In genomic region chr9:97162465-97162864, GRCm38 (mm10) we compare ENCODE assay signal across 9 mouse cellular contexts. TPM values are rescaled to one million over a fixed set of nuclear protein-coding genes. Genes with fewer than 3 reads are reported as not detected.
DNase-seq lines count a peak whose midpoint lies in the region; ATAC-seq and TF ChIP-seq lines count a peak whose summit lies in the region.
"Had no signal": no experiment of that assay in that cellular context is flagged by ENCODE, and none has a peak within 500 bp of the region (broad histone marks: within the 10 kb centered on the region; RNA-seq: fewer than 3 reads in every experiment).

No protein-coding gene starts in this region.

- TF ChIP-seq CTCF in thymus, adult 2 months (IDR thresholded peaks at IDR 0.05; ENCODE audit: borderline replicate concordance, control insufficient read depth, extremely low read depth, insufficient read depth, low read length, poor library complexity), result no peak

- H3K4me1 ChIP-seq in hindbrain, embryonic 14.5 days (replicated peaks; ENCODE audit: control insufficient read depth, insufficient read depth, low read length), result no peaks in the 10 kb centered on the region
- H3K4me1 ChIP-seq in hindbrain, embryonic 12.5 days, result no peaks in the 10 kb centered on the region
- no peaks in the 10 kb centered on the region for H3K4me1 ChIP-seq in thymus, adult 2 months (replicated peaks; ENCODE audit: control insufficient read depth, insufficient read depth, low read length)
- H3K4me1 ChIP-seq: heart, embryonic 15.5 days; limb, embryonic 15.5 days had no signal

- no peaks in the 10 kb centered on the region for H3K9me3 ChIP-seq in hindbrain, embryonic 14.5 days (ENCODE audit: control insufficient read depth, low read length)
- H3K9me3 ChIP-seq in hindbrain, embryonic 12.5 days (replicated peaks), result no peaks in the 10 kb centered on the region
- H3K9me3 ChIP-seq: heart, embryonic 15.5 days; limb, embryonic 15.5 days had no signal

- no peak overlapping the region for H3K27ac ChIP-seq in hindbrain, embryonic 14.5 days
- H3K27ac ChIP-seq in hindbrain, embryonic 12.5 days, result no peak overlapping the region
- no peak overlapping the region for H3K27ac ChIP-seq in thymus, adult 2 months (ENCODE audit: control insufficient read depth, insufficient read depth, low read length)
- H3K27ac ChIP-seq: heart, embryonic 15.5 days; limb, embryonic 15.5 days had no signal

- no peaks in the 10 kb centered on the region for H3K36me3 ChIP-seq in hindbrain, embryonic 14.5 days (replicated peaks; ENCODE audit: control insufficient read depth, insufficient read depth)
- H3K36me3 ChIP-seq in hindbrain, embryonic 12.5 days, result no peaks in the 10 kb centered on the region
- no peaks in the 10 kb centered on the region for H3K36me3 ChIP-seq in thymus, adult 2 months (ENCODE audit: control insufficient read depth, insufficient read depth, low read length)
- H3K36me3 ChIP-seq: heart, embryonic 15.5 days; limb, embryonic 15.5 days had no signal

- H3K4me3 ChIP-seq in hindbrain, embryonic 14.5 days (replicated peaks; ENCODE audit: low read length), result no peak overlapping the region
- H3K4me3 ChIP-seq in hindbrain, embryonic 12.5 days, result no peak overlapping the region
- H3K4me3 ChIP-seq in thymus, adult 2 months (ENCODE audit: control insufficient read depth, insufficient read depth, low read length), result no peak overlapping the region
- H3K4me3 ChIP-seq: heart, embryonic 15.5 days; limb, embryonic 15.5 days had no signal

- ATAC-seq in hindbrain, embryonic 14.5 days (ENCODE audit: low FRiP score), result no peak
- ATAC-seq in hindbrain, embryonic 12.5 days (ENCODE audit: low FRiP score), result no peak

- intact Hi-C loops in left cerebral cortex, postnatal 10 days (cut with DNase I), result loop anchor here (2.0 to 5.0 kb wide), 2 partner anchors 70 to 246 kb away; no protein-coding TSS in a partner anchor

- no peak overlapping the region for H3K4me2 ChIP-seq in hindbrain, embryonic 14.5 days (replicated peaks)
- no peak overlapping the region for H3K4me2 ChIP-seq in hindbrain, embryonic 12.5 days (replicated peaks)
- H3K4me2 ChIP-seq: heart, embryonic 15.5 days; limb, embryonic 15.5 days had no signal

- no peaks in the 10 kb centered on the region for H3K27me3 ChIP-seq in hindbrain, embryonic 14.5 days (ENCODE audit: control insufficient read depth, insufficient read depth, low read length)
- no peaks in the 10 kb centered on the region for H3K27me3 ChIP-seq in hindbrain, embryonic 12.5 days
- no peaks in the 10 kb centered on the region for H3K27me3 ChIP-seq in thymus, adult 2 months (ENCODE audit: control insufficient read depth, insufficient read depth, low read length)
- H3K27me3 ChIP-seq: heart, embryonic 15.5 days had no signal

- no peak overlapping the region for H3K9ac ChIP-seq in hindbrain, embryonic 14.5 days
- no peak overlapping the region for H3K9ac ChIP-seq in hindbrain, embryonic 12.5 days
- H3K9ac ChIP-seq: heart, embryonic 15.5 days; limb, embryonic 15.5 days had no signal

- 40% methylated on average over 2 of the region's 2 CpGs for WGBS in hindbrain, embryonic 14.5 days
- 43% methylated on average over 2 of the region's 2 CpGs for WGBS in hindbrain, embryonic 12.5 days
- 32% methylated on average over 2 of the region's 2 CpGs for WGBS in thymus, adult 2 months

- peak; percentile 68 for DNase-seq in hindbrain, embryonic 14.5 days (ENCODE audit: low spot score)
- DNase-seq in thymus, postnatal 0 days (ENCODE audit: low spot score), result peak; percentile 13
- no peak for DNase-seq in thymus, adult 2 months
- DNase-seq in c-Kit-positive CD71-positive TER-119-positive erythroid progenitor cells, embryonic 14.5 days (ENCODE audit: low spot score), result peak; percentile 3
- no peak for DNase-seq in left cerebral cortex, postnatal 10 days (ENCODE audit: extremely low spot score in 1 of 2, low spot score in 2 of 2)
- DNase-seq in kidney, postnatal 10 days, result no peak

- no peak for TF ChIP-seq POLR2A in thymus, adult 2 months (IDR thresholded peaks at IDR 0.05; ENCODE audit: control insufficient read depth, extremely low read depth, insufficient read depth, low read length, poor library complexity)

RNA-seq across cellular contexts. Expression of gene Slc25a36, which starts 51.5 kb away (rescaled TPM):
- polyA plus RNA-seq in hindbrain, embryonic 14.5 days (2014; fragmentation: Nextera tagmentation; extraction: Ambion mirVana), result 95.4 and 99.2 TPM in 2 replicates
- 99.8 and 113 TPM in 2 replicates for polyA plus RNA-seq in hindbrain, embryonic 12.5 days (2016; fragmentation: Nextera tagmentation; extraction: Ambion mirVana)
- 27.1 and 30.1 TPM in 2 replicates for polyA plus RNA-seq in thymus, postnatal 0 days (2015; fragmentation: Nextera tagmentation; extraction: Ambion mirVana)
- 15.1 and 16.1 TPM in 2 replicates for polyA plus RNA-seq in thymus, adult 2 months (2012; rRNA removed)
- 100 to 1,000 TPM in 1 of 2 experiments, 10 to 100 TPM in 1; 98.8 to 100 TPM for total RNA-seq in left cerebral cortex, postnatal 10 days (2021)

Comparison
In these comparisons a context has a peak if more than half of its experiments do, and no peak if none do; other contexts are left out.
1. DNase-seq: peak in hindbrain, embryonic 14.5 days (single experiment), thymus, postnatal 0 days (single experiment) and c-Kit-positive CD71-positive TER-119-positive erythroid progenitor cells, embryonic 14.5 days (single experiment); none in thymus, adult 2 months (single experiment), left cerebral cortex, postnatal 10 days (0 of 2) and kidney, postnatal 10 days (single experiment).